Comparison of ENCODE assay signal across 9 mouse cellular contexts in genomic region chr10:60531349-60531748, GRCm38 (mm10).
A peak's percentile ranks its signal among the peaks of the same experiment; 100 is the strongest.
DNase-seq lines count a peak whose midpoint lies in the region; ATAC-seq lines count a peak whose summit lies in the region.
"Had no signal": no experiment of that assay in that cellular context is flagged by ENCODE, and none has a peak within 500 bp of the region (broad histone marks: within the 10 kb centered on the region; RNA-seq: fewer than 3 reads in every experiment).

No protein-coding gene starts in this region.

- H3K4me3 ChIP-seq in midbrain, embryonic 14.5 days (replicated peaks; ENCODE audit: low read depth, low read length) = no peak overlapping the region

- peak; percentile 16 to 39 for DNase-seq in kidney, adult 8-10 months
- DNase-seq in kidney, adult 11 months = no peak
- peak; percentile 33 for DNase-seq in MEL-GATA-1-ER (ENCODE audit: extremely low read depth, low read depth)
- peak; percentile 47 for DNase-seq in cerebellum, adult 8-10 months
- DNase-seq in forelimb bud, embryonic 11.5 days (ENCODE audit: low read depth, low spot score) = peak; percentile 74
- DNase-seq in layer of hippocampus, postnatal 14 days (ENCODE audit: low spot score in 2 of 2) = peak; percentile 24 to 65
- DNase-seq in midbrain, embryonic 14.5 days = peak; percentile 86
- DNase-seq in thymus, postnatal 0 days (ENCODE audit: low spot score) = peak; percentile 85

- no peak for ATAC-seq in midbrain, embryonic 14.5 days (ENCODE audit: low FRiP score, low TSS enrichment)

- no peaks in the 10 kb centered on the region for H3K36me3 ChIP-seq in midbrain, embryonic 14.5 days (ENCODE audit: control insufficient read depth, insufficient read depth, low read length)

- H3K4me2 ChIP-seq in midbrain, embryonic 14.5 days (ENCODE audit: low read length) = no peak overlapping the region

- no peaks in the 10 kb centered on the region for H3K27me3 ChIP-seq in midbrain, embryonic 14.5 days (ENCODE audit: control insufficient read depth, insufficient read depth, low read length)

- no peaks in the 10 kb centered on the region for H3K9me3 ChIP-seq in midbrain, embryonic 14.5 days (ENCODE audit: control insufficient read depth, low read length)

- WGBS in midbrain, embryonic 14.5 days = 27% methylated on average over 2 of the region's 2 CpGs

- no peak overlapping the region for H3K9ac ChIP-seq in midbrain, embryonic 14.5 days (replicated peaks; ENCODE audit: low read length)

- no peak overlapping the region for H3K27ac ChIP-seq in midbrain, embryonic 14.5 days (replicated peaks; ENCODE audit: low read depth, low read length)
- H3K27ac ChIP-seq: macrophage had no signal

- peaks cover 10% of the 10 kb centered on the region; the same call in 1 of the 2 replicates for H3K4me1 ChIP-seq in midbrain, embryonic 14.5 days (ENCODE audit: control insufficient read depth, insufficient read depth, low read length)
